Mouse (Mus musculus): ENCODE data around the gene Nupr1l.
"Not testable (repeated sequence)": the region's sequence is repeated elsewhere in the genome, so short reads cannot be mapped to it uniquely, and the experiment has no call there.

Nupr1l gene

DNA sequence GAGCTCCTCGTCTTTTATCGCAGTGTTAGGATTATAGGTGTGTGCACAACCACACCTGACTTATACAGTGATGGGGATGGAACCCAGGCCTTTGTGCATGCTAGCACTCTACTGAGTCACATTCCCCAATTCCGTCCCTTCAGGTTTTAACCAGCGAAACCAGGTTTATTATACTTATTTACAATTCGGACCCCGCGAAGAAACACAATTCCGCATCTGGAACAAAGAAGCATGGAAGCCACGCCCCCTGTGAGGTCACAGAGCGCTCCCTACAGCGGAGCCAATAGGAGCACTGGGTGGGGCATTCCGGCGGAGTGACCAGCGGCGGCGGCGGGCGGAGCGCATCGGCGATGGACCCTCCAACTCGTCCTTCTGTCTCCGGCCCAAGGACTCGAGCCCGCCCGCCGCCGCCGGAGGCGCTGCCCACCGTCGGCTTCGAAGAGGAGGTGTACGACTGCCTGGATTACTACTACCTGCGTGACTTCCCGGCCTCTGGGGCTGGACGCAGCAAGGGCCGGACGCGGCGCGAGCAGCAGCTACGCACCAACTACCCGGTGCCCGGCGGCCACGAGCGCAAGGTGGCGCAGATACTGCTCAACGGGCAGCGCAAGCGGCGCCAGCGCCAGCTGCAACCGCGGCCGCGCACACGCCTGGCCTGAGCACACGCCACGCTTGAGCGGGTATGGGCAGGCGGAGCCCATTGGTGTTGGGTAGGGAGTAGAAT is at the start of gene Nupr1l:
Gene Nupr1l, plus strand, starts transcription at position 299 of the 724 bp plus-strand sequence.
- peak in 1 of 2 experiments; percentile 5 for DNase-seq (ENCODE audit: low read depth in 2 of 2, low spot score in 2 of 2)

GRCm38 (mm10) chr5:129862325-129862724 is 46.0 kb upstream of the Nupr1l start:
- DNase-seq (ENCODE audit: low read depth in 2 of 2, low spot score in 2 of 2), result no peak

DNA sequence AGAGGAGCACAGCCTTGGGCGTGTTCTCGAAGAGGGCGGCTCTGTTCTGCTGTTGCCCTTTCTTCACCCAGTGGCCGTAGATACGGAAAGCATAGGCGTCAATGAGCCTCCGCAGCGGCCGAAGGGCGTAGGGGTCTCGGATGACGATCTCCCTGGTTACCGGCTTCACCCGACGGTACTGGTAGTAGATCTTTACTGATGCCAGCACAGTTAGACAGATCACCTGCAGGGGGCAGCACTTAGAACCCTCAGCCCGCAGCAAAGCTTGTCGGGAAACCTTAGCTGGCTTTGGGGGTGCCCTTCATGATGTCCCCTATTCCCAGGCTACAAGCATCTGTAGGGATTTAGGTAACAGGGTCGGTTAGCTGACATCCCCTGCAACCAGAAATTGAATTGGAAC is 43.9 kb upstream of the Nupr1l start:
- peak; percentile 33 to 38 for DNase-seq (ENCODE audit: low read depth in 2 of 2, low spot score in 2 of 2)

GRCm38 (mm10) chr5:129865841-129866240 is 42.5 kb upstream of the Nupr1l start:
- DNase-seq (ENCODE audit: low read depth in 2 of 2, low spot score in 2 of 2), result no peak

DNA sequence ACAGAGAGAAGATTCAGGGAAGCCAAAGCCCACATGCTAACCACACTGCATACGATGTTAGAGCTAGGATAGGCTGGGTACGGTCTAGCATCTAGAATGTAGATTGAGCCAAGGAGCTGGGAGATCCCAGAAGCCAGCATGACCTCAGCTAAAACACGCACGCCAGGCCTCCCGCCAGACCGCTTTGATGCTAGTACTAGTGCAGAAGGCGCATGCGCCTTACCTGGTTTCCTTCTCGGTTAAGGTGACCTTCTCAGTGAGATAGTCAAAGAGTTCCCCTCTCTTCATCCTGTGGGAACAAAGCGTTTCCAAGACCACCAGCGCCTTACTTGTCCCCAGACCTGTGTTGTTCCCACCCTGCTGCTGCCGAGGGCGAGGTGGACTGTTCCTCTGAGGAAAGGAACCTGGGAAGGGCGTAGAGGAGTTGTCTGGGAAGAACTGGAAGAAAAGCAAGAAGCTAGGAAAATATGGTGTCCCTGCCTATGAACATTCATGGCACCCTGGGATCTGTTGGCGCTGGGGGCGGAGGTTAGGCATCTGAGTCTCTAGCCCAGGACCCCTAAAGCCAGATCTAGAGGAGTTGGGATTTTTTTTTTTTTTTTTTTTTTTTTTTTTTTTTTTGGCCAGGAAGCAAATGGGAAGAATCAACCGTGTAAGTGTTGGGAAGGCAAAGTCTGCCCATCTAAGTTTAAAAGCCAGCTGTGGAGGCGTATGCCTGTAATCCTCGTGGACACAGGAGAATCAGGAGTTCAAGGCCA is 38.9 kb upstream of the Nupr1l start:
- no peak for DNase-seq (ENCODE audit: low read depth in 2 of 2, low spot score in 2 of 2)

DNA sequence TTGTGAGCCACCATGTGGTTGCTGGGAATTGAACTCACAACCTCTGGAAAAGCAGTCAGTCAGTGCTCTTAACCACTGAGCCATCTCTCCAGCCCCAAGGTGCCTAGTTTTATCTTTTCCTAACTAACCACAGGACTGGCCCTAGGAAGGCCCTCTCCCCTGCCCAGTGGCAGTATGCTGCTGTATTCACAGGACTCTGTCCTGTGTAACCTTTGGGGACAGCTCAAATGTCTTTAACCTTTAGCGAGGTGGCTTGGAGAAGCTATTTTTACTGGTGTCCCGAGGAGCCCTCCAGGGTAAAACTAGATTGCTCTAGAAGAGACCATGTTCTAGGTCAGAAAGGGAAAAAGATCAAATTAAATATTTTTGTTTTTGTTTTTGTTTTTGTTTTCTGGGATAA is 37.1 kb upstream of the Nupr1l start:
- DNase-seq (ENCODE audit: low read depth in 2 of 2, low spot score in 2 of 2), result no peak

- no peak for DNase-seq (ENCODE audit: low read depth in 2 of 2, low spot score in 2 of 2)
Observed at GRCm38 (mm10) chr5:129873942-129874341, 34.4 kb upstream of the Nupr1l start.

- no peak for DNase-seq (ENCODE audit: low read depth in 2 of 2, low spot score in 2 of 2)
Observed at GRCm38 (mm10) chr5:129875098-129875497, 33.2 kb upstream of the Nupr1l start.

GRCm38 (mm10) chr5:129877731-129878455 is 30.4 kb upstream of the Nupr1l start:
- DNase-seq (ENCODE audit: low read depth in 2 of 2, low spot score in 2 of 2), result no peak

DNA sequence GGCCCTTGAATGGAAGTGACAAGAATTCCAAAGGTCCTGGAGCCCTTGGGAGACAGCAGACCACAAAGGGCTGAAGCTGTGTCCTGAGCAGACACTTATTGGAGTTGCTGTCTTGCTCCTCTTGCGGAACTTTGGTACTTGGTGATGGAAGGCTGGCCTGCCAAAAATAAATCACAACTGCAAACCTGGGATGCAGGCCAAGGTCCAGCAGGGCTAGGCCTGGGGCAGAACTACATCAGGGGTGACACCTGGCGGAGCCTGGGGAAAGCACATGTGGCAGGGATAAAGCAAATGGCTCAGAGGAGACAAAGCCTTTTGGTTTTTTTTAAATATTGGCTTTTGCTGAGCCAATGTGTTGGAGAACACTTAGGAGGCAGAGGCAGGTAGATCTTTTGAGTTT is 29.4 kb upstream of the Nupr1l start:
- DNase-seq (ENCODE audit: low read depth in 2 of 2, low spot score in 2 of 2), result no peak

DNA sequence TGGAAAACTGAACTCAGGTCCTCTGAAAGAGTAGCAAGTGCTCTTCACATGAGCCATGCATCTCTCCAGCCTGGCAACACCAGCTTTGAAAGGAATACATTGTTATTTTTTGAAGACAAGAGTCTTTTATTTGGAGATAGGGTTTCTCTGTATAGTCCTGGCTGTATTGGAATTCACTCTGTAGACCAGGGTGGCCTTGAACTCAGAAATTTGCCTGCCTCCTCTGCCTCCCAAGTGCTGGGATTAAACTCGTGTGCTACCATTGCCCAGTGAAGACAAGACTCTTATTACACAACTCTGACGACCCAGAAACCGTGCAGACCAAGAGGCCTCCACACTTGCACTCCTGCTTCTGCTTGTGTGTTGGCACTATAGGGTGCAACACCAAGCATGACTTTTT is 28.5 kb upstream of the Nupr1l start:
- no peak for DNase-seq (ENCODE audit: low read depth in 2 of 2, low spot score in 2 of 2)

- no peak for DNase-seq (ENCODE audit: low read depth in 2 of 2, low spot score in 2 of 2)
Observed at GRCm38 (mm10) chr5:129886271-129886670, 22.1 kb upstream of the Nupr1l start.

DNA sequence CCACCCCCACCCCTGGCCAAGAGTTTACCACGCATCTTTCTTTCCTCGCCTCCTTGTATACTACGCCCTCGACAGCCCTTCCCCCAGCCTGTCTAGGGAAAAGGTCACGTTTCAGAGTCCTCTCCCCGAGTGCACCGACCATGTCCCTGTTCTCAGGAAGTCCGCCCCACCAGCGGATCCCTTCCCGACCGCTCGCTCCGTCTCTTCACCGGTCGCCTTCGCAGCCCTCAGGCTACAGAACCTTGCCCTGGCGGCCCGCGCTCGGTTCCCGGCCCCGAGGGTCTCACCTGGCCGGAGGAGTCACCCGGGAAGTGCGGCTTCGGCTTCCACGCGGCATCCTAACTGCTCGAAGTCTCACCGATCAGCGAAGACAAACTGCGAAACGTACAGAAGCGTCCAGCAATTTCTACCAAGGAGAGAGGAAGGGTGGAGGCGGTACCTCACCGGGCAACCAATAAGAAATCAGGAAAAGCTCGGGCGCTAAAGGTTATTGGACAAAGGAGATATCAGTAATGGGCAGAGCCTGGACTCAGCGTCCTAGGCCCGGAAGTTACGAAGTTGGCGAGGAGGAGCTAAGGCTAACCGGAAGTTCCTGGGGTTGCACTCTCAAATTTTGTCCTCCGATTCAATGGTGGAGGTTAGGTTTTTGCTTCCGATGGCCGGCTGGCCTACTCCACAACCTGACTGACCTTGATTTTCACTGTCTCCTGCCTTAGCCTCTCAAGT is 21.3 kb upstream of the Nupr1l start, which contains the start of gene Chchd2:
Gene Chchd2, minus strand, starts transcription at position 560 of the 726 bp plus-strand sequence.
- DNase-seq (ENCODE audit: low read depth in 2 of 2, low spot score in 2 of 2), result peak; percentile 75 to 76

- DNase-seq (ENCODE audit: low read depth in 2 of 2, low spot score in 2 of 2), result not testable (repeated sequence)
Observed at GRCm38 (mm10) chr5:129890390-129890789, 17.9 kb upstream of the Nupr1l start.

DNA sequence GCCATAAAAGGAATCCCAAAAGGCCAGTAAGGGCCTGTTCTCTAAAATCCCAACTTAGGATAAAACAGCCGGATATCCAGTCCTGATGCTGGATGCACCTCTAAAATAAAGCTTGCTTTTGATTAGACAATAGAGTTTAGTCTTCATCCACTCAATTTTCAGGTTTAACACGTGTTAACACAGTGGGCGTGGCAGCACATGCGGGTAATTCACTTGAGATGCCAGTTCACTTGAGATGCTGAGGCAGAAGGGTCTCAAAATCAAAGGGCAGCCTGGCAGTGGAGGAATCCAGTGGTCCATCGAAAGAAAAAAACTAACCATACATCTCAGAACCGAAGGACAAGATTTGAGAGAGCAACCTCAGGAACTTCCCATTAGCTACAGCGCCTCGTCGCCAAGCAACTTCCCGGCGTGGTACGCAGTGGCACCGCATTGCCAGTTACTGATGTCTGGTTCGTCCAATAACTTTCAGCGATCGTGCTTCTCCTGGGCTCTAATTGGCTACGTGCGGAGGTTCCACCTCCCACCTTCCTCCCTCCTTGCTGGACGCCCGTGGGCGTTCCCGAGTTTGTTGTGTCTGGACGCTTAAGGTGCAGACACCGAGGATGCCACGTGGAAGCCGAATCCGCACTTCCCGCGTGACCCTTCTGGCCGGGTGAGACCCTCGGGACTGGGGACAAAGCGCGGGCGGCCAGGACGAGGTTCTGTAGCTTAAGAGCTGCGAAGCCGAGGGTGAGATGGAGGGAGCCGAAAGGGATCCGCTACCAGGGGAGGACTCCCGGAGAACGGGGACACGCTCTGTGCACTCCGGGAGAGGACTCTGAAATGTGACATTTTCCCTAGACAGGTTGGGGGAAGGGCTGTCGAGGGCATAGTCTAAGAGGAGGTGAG is 12.9 kb upstream of the Nupr1l start, which contains the start of gene Zbed5:
Gene Zbed5, plus strand, starts transcription at position 526 of the 891 bp plus-strand sequence.
- peak; percentile 53 to 65 for DNase-seq (ENCODE audit: low read depth in 2 of 2, low spot score in 2 of 2)

DNA sequence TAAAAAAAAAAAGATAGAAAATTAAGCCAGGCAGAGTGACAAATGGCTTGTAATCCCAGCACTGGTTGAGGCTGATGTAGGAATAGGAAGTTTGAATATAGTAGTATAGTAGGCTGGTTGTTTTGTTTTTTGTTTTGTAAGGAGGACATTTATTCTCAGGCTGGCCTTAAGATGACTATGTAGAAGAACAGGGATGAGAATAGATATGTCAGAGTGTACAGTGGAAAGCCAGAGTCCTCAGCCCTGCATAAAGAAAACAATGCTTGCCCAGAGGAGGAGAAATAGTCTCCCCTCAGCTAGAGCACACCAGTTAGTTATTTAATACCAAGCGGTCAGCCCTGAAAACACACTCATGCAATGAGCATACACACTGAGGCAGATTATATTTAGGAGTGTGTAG is 9.9 kb upstream of the Nupr1l start, which contains the start of gene Phkg1:
Gene Phkg1, minus strand, starts transcription at position 101 of the 400 bp plus-strand sequence.
- DNase-seq (ENCODE audit: low read depth in 2 of 2, low spot score in 2 of 2), result no peak

GRCm38 (mm10) chr5:129907775-129908174 is 565 bp upstream of the Nupr1l start:
- DNase-seq (ENCODE audit: low read depth in 2 of 2, low spot score in 2 of 2), result no peak

- DNase-seq (ENCODE audit: low read depth in 2 of 2, low spot score in 2 of 2), result no peak
Observed at GRCm38 (mm10) chr5:129909147-129909546, 807 bp downstream of the Nupr1l start.

DNA sequence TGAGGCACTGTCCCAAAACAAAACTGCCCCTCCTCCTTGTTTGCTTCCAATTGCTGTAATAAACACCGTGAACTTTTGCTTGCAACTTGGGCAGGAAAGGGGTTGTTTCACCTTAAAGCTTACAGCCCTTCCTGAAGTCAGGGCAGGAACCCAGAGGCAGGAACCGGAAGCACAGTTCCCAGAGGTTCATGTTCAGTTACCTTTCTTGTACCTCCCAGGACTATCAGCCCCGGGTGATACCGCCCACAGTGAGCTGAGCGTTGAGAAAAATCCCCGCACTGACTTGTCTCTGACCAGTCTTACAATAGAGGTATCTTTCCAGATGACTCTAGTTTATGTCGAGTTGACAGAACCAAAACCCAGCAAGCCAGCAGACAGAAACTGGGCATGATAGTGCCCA is 1.3 kb downstream of the Nupr1l start:
- no peak for DNase-seq (ENCODE audit: low read depth in 2 of 2, low spot score in 2 of 2)

GRCm38 (mm10) chr5:129914024-129914423 is 5.7 kb downstream of the Nupr1l start:
- DNase-seq (ENCODE audit: low read depth in 2 of 2, low spot score in 2 of 2), result peak; percentile 15 to 42
